ENCODE assay signal across 8 mouse cellular contexts in genomic region chr4:45890066-45890761, GRCm38 (mm10). TPM values are rescaled to one million over a fixed set of nuclear protein-coding genes. Genes with fewer than 3 reads are reported as not detected.
DNase-seq lines count a peak whose midpoint lies in the region; ATAC-seq lines count a peak whose summit lies in the region.

TSS of gene Ccdc180 (plus strand) at chr4:45890303.

- no peaks in the 10 kb centered on the region for H3K27me3 ChIP-seq in hindbrain, embryonic 15.5 days

- H3K4me2 ChIP-seq in hindbrain, embryonic 15.5 days, result peak within 1 kb of the TSS; percentile 43

- H3K9ac ChIP-seq in hindbrain, embryonic 15.5 days, result no peak within 1 kb of the TSS

- peak; percentile 88 for DNase-seq in adrenal gland, postnatal 25 days
- peak; percentile 71 for DNase-seq in forelimb bud, embryonic 11.5 days (ENCODE audit: low read depth, low spot score)
- DNase-seq in layer of hippocampus, postnatal 10 days (ENCODE audit: low spot score in 2 of 2), result peak; percentile 36 to 52
- DNase-seq in lung, postnatal 36 days, result peak; percentile 90
- peak; percentile 15 for DNase-seq in right cerebral cortex, adult 18-20 months
- peak; percentile 76 for DNase-seq in thymus, postnatal 4 days

- no peaks in the 10 kb centered on the region for H3K9me3 ChIP-seq in hindbrain, embryonic 15.5 days

- H3K4me3 ChIP-seq in hindbrain, embryonic 15.5 days, result 0 out of 2 replicates have a peak within 1 kb of the TSS, but pooled peaks have one; percentile 12

- WGBS in hindbrain, embryonic 15.5 days, result 12% methylated on average over 19 of the region's 19 CpGs

- H3K27ac ChIP-seq in hindbrain, embryonic 15.5 days (replicated peaks), result no peak within 1 kb of the TSS

- peaks cover 8% of the 10 kb centered on the region for H3K4me1 ChIP-seq in hindbrain, embryonic 15.5 days (replicated peaks)

- ATAC-seq in CD4-positive, CD25-positive, alpha-beta regulatory T cell, adult 4 months, result peak; percentile 85
- ATAC-seq in hindbrain, embryonic 15.5 days (ENCODE audit: low FRiP score, low read depth), result peak; percentile 42; the same call in 1 of the 2 replicates

- no peaks in the 10 kb centered on the region for H3K36me3 ChIP-seq in hindbrain, embryonic 15.5 days

RNA-seq across cellular contexts. Expression of gene Ccdc180, which starts in this region (rescaled TPM):
- under 1 TPM; 0.13 to 0.16 TPM for polyA plus RNA-seq in CD4-positive, CD25-positive, alpha-beta regulatory T cell, adult 4 months (2017; shearing (Covaris generic))
- total RNA-seq in adrenal gland, postnatal 25 days (2021), result 0.18 and 0.38 TPM in 2 replicates
- polyA plus RNA-seq in hindbrain, embryonic 15.5 days (2015; fragmentation: Nextera tagmentation; extraction: Ambion mirVana), result 0.34 and 0.49 TPM in 2 replicates
- under 1 TPM; 0.50 to 0.62 TPM for total RNA-seq in layer of hippocampus, postnatal 10 days (2021)

Comparison
In these comparisons a context has a peak if more than half of its experiments do, and no peak if none do; other contexts are left out.
1. Peak in ATAC-seq in CD4-positive, CD25-positive, alpha-beta regulatory T cell, adult 4 months; RNA of the gene not detected or under 1 TPM.
2. Peak in DNase-seq in adrenal gland, postnatal 25 days; RNA of the gene not detected or under 1 TPM.
3. Peak in ATAC-seq, H3K4me3 ChIP-seq and H3K4me2 ChIP-seq in hindbrain, embryonic 15.5 days; RNA of the gene not detected or under 1 TPM.
4. Peak in DNase-seq in layer of hippocampus, postnatal 10 days; RNA of the gene not detected or under 1 TPM.
5. DNase-seq: peak in every context shown above with its lines; median percentile 90 in lung, postnatal 36 days; 88 in adrenal gland, postnatal 25 days; 76 in thymus, postnatal 4 days; 71 in forelimb bud, embryonic 11.5 days; 44 in layer of hippocampus, postnatal 10 days; 15 in right cerebral cortex, adult 18-20 months.